ENCODE assay signal across 2 mouse cellular contexts in the genomic region with DNA sequence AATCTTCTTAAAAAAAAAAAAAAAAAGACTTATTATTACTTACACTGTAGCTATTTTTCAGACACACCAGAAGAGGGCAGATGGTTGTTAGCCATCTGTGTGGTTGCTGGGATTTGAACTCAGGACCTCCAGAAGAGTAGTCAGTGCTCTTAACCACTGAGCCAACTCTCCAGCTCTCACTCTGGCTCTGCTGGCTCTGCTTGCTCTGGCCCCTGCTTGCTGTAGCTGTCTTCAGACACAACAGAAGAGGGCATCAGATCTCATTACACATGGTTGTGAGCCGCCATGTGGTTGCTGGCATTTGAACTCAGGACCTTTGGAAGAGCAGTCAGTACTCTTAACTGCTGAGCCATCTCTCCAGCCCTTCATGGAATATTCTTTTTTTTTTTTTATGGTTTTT. TPM values are rescaled to one million over a fixed set of nuclear protein-coding genes. Genes with fewer than 3 reads are reported as not detected.
DNase-seq lines count a peak whose midpoint lies in the region; TF ChIP-seq lines count a peak whose summit lies in the region.
"Not testable (repeated sequence)": the region's sequence is repeated elsewhere in the genome, so short reads cannot be mapped to it uniquely, and the experiment has no call there.

No protein-coding gene starts in this region.

- in situ Hi-C loops in CH12.LX (cut with MboI; ENCODE audit: low pct_ligation_motif_present, low pct_unique_long_range_greater_than_20kb, low sequenced_read_pairs), result loop anchor here (25.0 kb wide), 1 partner anchor 726 kb away; the partner anchor contains the start of gene Lamp3

- not testable (repeated sequence) for H3K4me2 ChIP-seq in CH12.LX (ENCODE audit: insufficient read depth, low read depth, poor library complexity, severe bottlenecking)

- not testable (repeated sequence) for H3K27me3 ChIP-seq in CH12.LX (replicated peaks); MEL (ENCODE audit: control insufficient read depth in 1 of 2, insufficient read depth in 2 of 2, low read length in 2 of 2)

- H3K9me3 ChIP-seq in CH12.LX (replicated peaks; ENCODE audit: low read length); MEL (replicated peaks; ENCODE audit: insufficient read depth, low read length): not testable (repeated sequence)

- not testable (repeated sequence) for TF ChIP-seq RAD21 in CH12.LX (IDR thresholded peaks at IDR 0.05; ENCODE audit: low read depth, low read length); MEL (IDR thresholded peaks at IDR 0.05; ENCODE audit: low read depth, low read length)

- TF ChIP-seq CTCF in CH12.LX (conservative IDR thresholded peaks at IDR 0.05 in 1 of 2, IDR thresholded peaks at IDR 0.05 in 1 of 2; ENCODE audit: low read depth in 2 of 2, low read length in 2 of 2); MEL (IDR thresholded peaks at IDR 0.05 in 2 of 3, conservative IDR thresholded peaks at IDR 0.05 in 1 of 3; ENCODE audit: control insufficient read depth in 1 of 3, insufficient read depth in 1 of 3, low read depth in 2 of 3, low read length in 3 of 3, poor library complexity in 1 of 3, severe bottlenecking in 1 of 3): not testable (repeated sequence)

- not testable (repeated sequence) for H3K79me2 ChIP-seq in CH12.LX (replicated peaks; ENCODE audit: control insufficient read depth, extremely low read depth, insufficient read depth, poor library complexity, severe bottlenecking); MEL (ENCODE audit: control insufficient read depth, insufficient read depth, low read length, poor library complexity)

- dilution Hi-C loops in CH12.LX (cut with MboI; ENCODE audit: extremely low pct_ligation_motif_present, extremely low pct_unique_long_range_greater_than_20kb, low sequenced_read_pairs), result not testable (repeated sequence)

- H3K9ac ChIP-seq in CH12.LX (ENCODE audit: insufficient read depth, low read depth); MEL (ENCODE audit: control insufficient read depth, low read depth, low read length, poor library complexity, severe bottlenecking): not testable (repeated sequence)

- TF ChIP-seq POLR2A in CH12.LX (IDR thresholded peaks at IDR 0.05; ENCODE audit: low read depth, low read length); MEL (IDR thresholded peaks at IDR 0.05; ENCODE audit: control insufficient read depth in 1 of 2, insufficient read depth in 1 of 2, low read depth in 1 of 2, low read length in 2 of 2, poor library complexity in 1 of 2): not testable (repeated sequence)

- DNase-seq in CH12.LX (ENCODE audit: extremely low read depth); MEL (ENCODE audit: low read depth, low spot score): not testable (repeated sequence)

- H3K27ac ChIP-seq in CH12.LX (ENCODE audit: insufficient read depth, low read depth); MEL (ENCODE audit: control insufficient read depth, low read depth, low read length): not testable (repeated sequence)

- H3K4me1 ChIP-seq in CH12.LX (ENCODE audit: control insufficient read depth in 1 of 2, insufficient read depth in 2 of 2); MEL (ENCODE audit: control insufficient read depth in 1 of 2, insufficient read depth in 2 of 2, low read length in 2 of 2): not testable (repeated sequence)

- H3K36me3 ChIP-seq in CH12.LX (replicated peaks in 1 of 2; ENCODE audit: control insufficient read depth in 1 of 2, insufficient read depth in 1 of 2, low read length in 1 of 2); MEL (ENCODE audit: control insufficient read depth in 1 of 2, insufficient read depth in 2 of 2, low read length in 2 of 2): not testable (repeated sequence)

- TF ChIP-seq EP300 in CH12.LX (IDR thresholded peaks at IDR 0.05; ENCODE audit: low read length); MEL (IDR thresholded peaks at IDR 0.05; ENCODE audit: low read depth in 1 of 2, low read length in 2 of 2): not testable (repeated sequence)

- H3K4me3 ChIP-seq in CH12.LX (replicated peaks in 1 of 3; ENCODE audit: low read depth in 2 of 3, low read length in 2 of 3, poor library complexity in 1 of 3); MEL (ENCODE audit: control insufficient read depth in 1 of 2, insufficient read depth in 1 of 2, low read depth in 2 of 2, low read length in 2 of 2): not testable (repeated sequence)

TF ChIP-seq in CH12.LX, 34 proteins besides CTCF, POLR2A, EP300 and RAD21:
- TF ChIP-seq TBP (conservative IDR thresholded peaks at IDR 0.05; ENCODE audit: low read depth, low read length), result peak; percentile 68

TF ChIP-seq in MEL, 35 proteins besides CTCF, POLR2A, EP300 and RAD21:
- peak; percentile 75 for TF ChIP-seq TBP (IDR thresholded peaks at IDR 0.05; ENCODE audit: low read depth, low read length)

RNA-seq across cellular contexts. Expression of gene Abcc5, which starts 11.9 kb away (rescaled TPM):
- total RNA-seq in CH12.LX (2012; rRNA removed) (21.0 and 23.4 TPM in 2 replicates), CH12.LX (2014; rRNA removed) (23.8 and 27.1 TPM in 2 replicates), MEL (2012; rRNA removed) (16.4 and 17.6 TPM in 2 replicates)
- polyA plus RNA-seq in CH12.LX (2012; ENCODE audit: insufficient read length, low read depth) (25.8 and 28.6 TPM in 2 replicates), MEL (2012; ENCODE audit: insufficient read depth in 1 of 2, insufficient read length in 2 of 2, low read depth in 1 of 2, low replicate concordance in 2 of 2, missing spikeins in 1 of 2) (10 to 100 TPM in 1 of 2 experiments, not detected in 1; 31.7 TPM)
